Mouse (Mus musculus) spleen, adult 18-20 months (tissue): ENCODE data around the gene Ctse.
A peak's percentile ranks its signal among the peaks of the same experiment; 100 is the strongest.

Source experiments
- DNase-seq, 2 experiments: peaks; one replicate each; pipeline ENCODE4 v3.0.0; 2022; ENCODE audit warnings: mixed read lengths in 2 of 2

Ctse gene

DNA sequence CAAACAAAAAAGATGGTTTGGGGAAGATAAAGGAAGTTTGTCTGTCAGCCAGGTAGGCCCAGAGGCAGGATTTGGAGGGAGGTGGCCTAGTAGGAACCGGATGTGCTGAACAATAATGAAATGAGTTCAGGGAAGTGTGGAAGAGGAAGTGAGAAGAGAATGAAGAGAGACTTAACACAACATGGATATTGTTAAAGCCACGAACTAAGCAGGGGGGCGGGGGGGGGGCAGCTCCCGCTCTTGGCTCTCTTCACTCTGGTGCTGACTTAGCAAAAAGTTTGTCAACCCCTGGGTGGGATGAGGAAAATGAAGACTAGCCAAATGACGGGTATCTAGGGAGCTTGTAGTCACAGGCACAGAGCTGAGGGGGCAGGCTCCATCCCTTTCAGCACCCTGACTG, 62.3 kb downstream of the Ctse start:
- DNase-seq, result no peak

DNA sequence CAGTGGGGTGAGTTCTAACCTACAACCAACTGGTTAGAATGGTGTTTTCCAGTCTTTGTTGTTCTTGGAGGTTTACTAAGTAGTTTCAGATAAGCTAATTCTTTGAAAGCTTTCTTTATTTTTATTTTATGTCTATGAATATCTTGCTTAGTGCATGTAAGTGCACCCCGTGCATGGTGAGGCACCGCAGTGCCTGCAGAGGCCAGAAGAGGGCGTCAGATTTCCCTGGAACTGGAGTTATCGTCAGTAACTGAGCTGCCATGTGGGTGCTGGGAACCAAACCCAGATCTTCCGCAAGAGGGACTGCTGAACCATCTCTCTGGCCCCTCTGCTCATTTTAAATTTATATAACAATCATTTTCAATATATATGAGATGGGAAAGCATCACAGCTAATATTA, 63.3 kb downstream of the Ctse start:
- DNase-seq, result no peak

DNA sequence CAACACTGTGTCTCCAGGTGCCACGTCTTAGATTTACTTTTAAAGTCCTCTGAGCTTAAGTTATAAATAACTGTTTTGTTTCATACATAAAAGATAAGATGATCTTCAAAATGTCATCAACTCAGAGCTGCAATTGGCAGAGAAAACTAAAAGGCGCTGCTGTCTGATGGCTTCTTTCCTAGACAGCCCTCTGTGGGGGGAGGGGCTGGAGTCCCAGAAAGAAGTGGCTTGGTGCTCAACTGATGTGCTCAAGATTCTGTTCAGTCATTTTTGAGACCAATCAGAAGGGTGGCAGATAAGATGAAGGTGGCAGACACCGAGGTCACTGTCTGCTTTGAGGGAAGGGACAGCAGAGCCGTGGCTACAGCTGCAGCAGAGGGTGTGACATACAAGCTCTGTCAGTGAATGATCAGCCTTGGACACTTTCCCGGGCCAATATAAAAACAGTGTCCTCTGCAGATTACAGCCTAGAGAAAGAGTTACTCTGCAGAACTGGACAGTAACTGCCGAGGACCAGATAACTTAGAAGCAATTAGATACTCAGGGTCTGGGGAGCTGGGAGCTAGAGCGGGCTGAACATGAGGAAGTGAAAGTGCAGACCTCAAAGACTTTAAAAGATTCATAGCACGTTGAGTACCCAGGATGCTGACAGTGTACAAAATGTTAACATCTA, 64.1 kb downstream of the Ctse start:
- DNase-seq, result no peak

DNA sequence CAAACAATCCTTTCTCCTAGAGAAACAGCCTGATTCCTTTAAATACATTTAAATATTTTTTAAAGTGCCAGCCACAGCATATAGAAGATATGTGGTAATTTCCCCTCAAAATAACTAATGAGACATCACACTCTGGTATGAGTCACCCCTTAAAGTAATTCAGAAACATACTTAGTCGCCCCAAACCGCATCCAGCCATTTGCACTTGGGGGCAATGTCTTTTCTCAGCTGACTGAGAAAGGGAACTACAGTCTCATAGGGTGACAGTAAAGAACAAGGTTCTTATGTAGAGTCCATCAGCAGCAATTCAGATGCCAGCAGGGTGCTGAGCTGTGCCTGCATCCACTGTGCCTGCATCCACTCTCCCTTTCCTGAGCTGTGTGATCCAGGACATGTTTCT, 65.4 kb downstream of the Ctse start:
- DNase-seq, result no peak

DNA sequence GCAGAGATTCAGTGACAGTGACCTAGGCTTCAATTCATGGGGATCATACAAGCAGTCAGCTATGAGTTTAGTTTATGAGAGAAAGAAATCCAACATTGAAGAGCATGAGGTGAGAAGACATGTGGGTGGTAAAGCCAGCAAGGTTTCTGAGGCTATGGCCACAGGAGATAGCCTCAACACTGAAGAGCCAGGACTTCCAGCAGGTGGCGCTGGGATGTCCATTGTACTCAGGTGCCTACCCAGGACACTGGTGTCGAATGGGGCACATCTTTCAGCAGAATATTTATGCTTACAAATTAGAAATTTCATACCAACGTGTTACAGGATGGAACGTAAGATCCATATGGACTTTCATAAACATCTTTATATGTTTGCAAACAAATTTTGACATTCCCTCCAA, 70.2 kb downstream of the Ctse start:
- peak; percentile 31 to 70 for DNase-seq

DNA sequence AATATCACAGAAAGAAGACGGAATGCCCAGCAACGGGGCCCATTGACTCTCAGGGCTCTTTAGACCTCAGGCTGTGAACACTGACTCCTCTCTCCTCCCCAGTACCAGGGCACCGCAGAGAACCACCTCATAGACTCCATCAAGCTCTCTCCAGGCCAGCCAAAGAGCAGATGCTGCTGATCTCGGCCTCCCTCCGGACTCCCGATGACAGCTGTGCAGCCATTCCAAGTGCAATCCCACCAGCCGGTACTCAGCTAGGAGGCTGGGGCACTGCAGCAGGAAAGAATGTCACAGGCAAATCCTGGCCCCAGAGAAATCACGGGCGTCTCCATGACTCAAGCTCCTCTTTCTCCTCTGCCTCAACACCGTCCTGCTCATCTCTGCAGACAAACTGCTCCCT, 73.4 kb downstream of the Ctse start:
- no peak for DNase-seq

DNA sequence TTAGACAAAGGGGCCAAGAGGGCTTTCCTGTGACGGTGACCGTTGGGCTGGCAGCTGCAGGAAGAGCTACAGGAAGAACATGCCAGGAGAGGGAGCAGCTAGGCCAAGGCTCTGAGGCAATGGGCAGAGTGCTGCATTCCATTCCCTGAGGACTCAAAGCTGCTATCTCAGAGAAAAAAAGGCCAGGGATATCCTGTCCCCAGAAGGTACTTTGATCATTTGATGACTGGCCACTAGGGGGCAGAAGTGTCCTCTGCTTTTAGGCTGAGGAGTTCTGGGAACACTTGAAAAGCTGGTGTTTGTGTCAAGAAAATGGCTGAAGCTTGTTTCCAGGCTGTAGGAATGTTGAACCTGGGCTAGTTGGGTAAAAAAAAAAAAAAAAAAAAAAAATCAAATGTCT, 74.3 kb downstream of the Ctse start:
- peak; percentile 15 to 72 for DNase-seq

DNA sequence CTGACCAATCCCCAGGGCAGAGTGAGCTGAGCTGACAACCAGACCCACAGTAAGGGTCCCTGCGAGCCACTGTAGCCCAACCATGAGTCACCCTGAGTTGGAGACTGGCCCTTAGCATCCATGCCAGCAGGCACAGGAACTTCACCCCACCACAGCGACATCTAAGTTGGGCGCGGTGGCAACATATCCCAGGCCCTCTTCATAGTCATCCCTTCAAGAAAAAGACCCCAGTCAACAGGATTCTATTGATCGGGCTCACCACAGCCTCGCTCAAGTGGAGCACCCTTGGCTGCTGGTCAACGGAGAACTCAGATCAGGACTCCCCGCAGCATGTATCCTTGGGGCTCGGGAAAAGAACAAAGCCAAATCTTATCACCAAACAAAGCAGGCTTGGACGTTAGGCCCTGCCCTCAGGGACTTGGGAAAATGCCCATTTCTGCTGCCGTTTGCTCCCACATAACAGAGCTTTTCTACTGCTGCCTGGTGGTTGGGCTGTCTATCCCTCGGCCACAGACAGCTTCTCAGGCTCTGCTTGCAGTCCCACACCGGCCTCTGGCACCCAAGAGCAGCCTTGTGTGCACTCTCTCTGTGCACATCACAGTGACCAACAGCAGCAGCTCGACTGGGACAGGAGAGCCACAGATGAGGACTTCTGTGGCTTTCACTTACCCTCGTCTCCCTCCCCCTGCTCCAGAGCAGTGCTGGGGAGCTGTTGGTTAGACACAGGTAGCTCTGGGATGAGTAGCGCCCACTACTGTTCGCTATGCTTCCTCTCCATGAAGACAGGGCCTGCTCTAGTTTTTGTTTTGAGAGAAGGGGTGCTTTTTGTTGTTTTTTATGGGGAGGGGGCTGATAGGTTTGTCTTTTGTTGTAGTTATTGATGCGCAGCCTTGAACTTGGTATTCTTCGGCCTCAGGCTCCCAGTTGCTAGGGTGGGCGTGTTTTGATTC, 76.6 kb downstream of the Ctse start:
- no peak for DNase-seq

DNA sequence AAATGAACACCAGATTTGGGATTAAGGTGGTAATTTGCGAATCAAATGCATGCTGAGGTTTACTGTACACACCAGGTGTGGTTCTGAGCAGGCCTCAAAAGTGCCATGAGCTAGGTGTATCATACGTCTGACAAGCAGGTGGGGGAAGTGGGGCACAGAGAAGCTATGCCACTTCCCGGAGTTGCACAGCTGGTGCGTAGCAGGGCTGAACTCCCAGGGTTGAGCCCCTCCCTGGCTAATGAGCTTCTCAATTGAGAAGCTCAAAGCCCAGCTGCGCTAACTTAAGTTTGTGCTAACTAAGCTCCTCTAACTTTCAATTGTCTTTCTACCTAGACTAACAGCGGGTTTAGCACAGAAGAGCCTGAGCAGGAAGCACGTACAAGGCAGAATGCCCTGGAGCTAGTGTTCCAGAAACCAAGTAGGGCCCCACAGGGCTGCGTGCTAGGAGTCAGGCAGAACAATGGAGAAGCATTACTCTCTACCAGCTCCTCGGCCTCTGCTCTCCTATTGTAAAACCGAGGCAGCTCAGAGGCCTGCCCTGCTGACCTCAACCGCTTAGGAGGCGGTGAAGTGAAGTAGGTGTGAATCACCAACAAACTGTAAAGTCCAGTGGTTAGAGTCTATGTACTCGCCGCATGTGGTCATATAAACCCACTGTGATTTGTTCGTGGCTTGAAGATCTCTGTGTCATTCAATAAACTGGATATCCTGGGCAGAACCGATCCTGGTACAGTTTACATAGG, 81.0 kb downstream of the Ctse start:
- no peak for DNase-seq

DNA sequence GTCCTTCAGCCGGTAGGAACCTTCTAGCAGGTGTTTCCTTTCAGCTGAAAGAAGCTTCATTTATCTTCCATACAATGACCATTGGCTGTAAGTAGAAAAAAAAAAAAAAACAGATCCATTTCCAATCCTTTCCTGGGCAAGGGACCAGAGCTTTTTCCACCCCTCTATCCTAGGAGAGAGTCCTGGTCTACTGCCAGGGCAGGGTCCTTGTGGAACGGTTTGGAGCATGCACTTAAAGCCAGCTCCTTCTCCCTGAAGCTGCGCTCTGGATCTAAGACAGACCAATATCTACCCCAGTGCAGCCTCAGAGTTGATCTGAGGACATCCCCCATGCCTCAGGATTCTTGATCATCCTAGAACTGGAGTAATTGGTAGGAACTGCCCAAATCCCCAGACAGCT, 83.9 kb downstream of the Ctse start:
- DNase-seq, result no peak

DNA sequence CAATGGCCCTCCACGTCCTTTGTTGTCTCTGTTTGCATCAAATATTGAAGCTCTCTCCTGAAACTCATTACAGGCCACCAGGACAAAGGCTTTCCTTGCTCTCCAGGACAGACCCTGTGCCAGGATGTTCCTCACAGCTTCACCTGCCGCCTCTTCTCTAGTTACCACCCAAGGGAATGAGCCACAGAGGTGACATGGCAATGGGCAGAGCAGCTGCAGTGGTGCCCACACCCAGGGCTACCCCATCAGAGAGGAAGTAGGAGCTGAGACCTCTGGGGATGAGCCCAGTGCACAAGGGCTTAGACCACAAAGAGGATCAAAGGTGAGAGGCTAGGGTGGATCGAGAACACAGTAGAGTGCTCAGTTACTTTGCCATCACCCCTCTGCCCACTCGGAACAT, 85.4 kb downstream of the Ctse start:
- DNase-seq, result no peak
